Mouse (Mus musculus) retina, postnatal 1 day (tissue): ENCODE measurements around the gene Stard10.
A peak's percentile ranks its signal among the peaks of the same experiment; 100 is the strongest.

Experiments used
- DNase-seq: peaks from one replicate; pipeline ENCODE4 v3.0.0-alpha.2; 2012

Stard10 gene

DNA sequence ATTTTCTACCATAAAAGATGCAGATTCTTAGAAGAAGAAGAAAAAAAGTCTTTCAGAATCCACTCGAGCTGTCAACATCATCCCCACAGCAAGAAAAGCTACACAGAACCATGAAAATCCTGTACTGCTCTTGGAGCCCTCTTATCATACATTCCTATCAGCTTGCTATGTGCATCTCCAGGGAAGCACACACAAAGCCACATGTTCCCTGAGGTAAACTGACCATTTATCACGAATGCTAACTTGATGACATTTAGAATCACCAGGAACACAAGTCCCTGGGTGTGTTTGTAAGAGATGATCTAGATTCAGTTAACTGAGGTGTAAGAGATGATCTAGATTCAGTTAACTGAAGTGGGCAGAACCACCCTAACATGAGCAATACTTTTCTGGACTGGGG, 10.0 kb upstream of the Stard10 start:
- DNase-seq: no peak

DNA sequence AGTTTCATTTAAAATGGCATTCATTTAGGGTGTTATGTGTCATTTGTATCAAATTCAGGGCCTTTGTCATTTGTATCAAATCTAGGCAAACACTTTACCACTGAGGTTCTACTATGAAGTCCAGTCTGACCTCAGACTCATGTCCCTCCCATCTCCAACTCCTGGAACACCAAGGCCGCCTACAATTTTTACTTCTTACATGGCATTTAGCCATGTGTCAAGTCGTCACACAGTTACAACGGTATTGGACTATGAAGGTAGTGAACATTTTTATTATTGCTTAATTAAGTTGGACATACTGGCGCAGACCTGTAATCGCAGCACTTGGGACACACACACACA, 6.9 kb upstream of the Stard10 start:
- DNase-seq: no peak

DNA sequence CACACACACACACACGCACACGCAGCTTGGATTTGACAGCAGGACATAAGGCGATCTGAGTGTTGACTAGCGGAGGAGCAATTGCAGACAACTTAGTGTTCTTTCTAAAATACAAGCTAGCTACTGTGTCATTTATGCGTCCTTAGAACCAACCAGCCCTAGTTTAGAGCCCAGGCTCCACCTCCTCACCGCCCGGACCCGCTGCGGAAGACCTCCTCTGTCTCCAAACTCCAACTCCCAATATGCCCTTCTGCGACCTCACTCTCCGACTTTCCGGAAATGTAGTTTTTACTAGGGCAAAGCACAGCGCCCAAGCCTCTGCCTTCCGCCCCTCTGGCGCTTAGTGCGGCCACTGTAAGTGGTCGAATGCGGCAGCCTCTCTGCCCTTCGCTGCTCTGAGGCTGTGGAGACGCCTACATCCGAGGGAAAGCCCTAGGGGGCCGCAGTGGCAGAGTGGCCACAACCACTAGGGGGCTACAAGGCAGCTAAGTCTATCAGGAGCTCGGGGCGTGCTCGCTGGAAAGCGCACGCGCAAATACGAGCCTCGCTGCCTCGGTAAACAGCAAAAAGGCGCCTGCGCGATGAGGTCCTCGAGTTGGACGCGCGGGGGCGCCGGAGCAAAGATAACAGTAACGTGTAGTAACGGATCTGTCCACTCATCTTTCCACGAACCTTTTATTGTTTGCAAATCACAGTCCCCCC, 6.4 kb upstream of the Stard10 start:
- DNase-seq: peak; percentile 99

DNA sequence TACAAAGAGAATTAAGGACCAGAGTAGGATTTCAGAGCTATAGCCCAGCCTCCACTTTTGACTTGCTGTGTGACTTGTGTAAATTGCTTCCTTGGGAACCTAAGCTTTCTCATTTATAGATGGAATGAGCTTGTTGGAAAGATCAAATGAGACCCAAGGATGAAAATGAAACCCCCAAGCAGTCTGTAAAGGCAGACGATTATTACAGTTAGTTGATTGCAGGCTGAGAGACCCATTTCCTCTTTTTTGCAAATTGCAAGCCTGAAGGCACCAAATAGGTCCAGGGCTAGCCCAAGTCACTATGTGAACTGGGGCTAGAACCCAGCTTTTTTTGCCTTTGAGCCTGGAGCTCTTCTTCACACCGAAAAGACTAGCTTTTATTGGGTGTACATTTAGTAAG, 5.8 kb upstream of the Stard10 start:
- no peak for DNase-seq

DNA sequence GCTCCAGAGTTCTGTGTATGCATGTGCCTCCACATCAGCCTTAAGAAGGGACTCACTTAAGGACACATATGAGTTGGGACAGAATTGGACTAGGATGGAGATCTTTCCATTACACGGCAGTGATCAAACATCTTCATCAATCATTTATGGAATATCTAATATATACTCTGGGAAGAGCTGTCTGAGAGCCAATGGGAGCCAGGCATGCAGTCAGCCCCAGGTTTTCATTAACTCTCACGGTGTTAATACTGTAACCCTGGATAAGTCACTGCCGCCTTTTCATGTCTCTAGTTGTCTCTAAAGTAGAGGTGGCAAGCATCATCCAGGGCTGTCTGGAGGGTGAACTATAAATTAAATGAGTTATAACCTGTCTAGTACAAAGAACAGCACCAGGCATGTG, 3.9 kb upstream of the Stard10 start:
- DNase-seq: no peak

DNA sequence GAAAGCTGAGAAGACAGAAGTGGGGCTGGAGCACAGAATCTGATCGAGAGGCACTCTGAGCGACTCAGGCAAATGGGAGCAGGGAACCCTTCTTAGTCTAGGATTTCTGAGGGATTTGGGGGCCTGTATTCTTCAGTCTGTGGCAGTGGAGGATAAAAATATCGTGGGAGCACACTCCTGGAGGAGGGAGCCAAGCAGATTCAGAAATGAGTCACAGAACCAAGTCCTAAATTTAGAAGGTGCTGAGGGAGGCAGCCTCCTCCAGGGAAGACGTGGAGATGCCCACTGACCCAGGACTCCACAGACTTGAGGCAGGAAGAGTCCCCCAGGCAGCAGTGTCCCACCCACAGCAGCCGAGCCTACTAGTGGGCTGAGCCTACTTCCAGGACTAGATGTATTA, 2.5 kb upstream of the Stard10 start:
- DNase-seq: no peak

DNA sequence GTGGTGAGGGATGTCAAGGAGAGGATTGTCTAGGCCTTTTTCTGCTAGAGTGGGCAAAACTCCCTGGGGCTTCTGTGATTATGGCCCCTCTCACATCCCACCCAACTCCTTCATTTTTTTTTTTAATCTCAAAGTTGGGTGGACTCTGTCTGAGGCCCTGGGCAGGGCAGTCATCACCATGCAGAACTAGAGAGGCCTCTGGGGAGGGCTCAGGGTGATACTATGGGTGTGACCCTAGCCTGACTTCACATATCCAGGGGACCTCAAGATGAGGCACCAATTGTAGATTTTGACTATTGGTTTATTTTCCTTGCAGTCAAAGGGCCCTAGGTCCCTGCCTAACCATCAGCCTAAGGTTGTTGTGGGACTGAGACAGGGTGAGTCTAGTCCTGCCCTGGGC, 1.2 kb upstream of the Stard10 start:
- no peak for DNase-seq

DNA sequence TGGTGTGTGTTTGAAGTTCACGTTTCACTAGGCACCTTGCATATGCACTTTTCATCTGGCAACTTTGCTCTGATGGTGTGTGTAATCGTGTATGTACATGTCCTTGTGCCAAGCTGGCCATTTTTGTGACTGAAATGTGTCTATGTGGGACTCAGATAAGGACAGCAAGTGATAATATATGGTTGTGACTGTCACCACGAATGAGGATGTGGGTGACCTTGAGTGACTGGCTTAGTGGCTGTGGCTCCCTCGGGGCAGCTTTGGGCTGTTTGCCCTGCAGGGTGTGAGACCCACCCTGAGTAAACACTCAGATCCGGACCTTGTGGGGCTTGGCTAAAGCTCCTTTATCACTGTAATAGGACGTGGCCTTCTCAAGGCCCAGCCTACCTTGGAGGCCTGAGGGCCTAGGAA, 290 bp upstream of the Stard10 start:
- no peak for DNase-seq

DNA sequence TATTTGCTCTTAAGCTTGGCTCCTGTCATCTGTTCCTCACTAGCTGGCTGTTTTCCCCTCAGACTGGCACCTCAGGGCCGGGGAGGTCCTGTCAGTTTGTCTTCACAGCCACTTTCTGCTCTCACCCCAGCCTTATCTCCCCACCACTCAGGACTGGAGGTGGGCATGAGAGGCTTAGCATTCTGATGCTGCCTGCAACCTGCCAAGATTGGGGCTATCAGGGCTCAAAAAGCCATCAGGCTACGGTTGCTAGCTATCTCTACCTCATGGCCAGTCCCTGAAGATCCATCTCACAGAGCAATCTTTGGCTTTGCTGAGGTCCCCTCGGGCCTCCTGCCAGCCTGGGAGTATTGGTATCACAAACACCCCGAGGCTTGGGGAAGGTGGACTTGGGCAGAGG, 2.0 kb downstream of the Stard10 start:
- DNase-seq: no peak

DNA sequence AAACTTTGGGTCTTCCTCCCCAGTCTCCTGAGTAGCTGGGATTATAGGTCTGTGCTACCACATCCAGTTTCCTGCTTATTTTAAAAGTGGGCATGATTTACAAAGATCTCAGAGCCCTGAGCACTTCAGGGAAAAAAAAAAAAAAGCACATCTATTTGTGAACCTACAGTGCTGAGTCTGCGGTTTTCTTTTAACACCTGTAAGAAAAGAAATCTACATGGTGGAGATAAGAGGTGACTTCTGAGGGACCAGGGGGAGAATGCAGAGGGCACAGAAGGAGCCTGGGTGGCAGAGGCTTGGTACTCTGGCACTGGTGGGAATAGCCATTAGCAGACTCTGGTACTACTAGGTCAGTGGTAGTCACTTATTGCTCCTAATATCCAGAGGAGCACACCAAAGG, 2.9 kb downstream of the Stard10 start:
- no peak for DNase-seq

DNA sequence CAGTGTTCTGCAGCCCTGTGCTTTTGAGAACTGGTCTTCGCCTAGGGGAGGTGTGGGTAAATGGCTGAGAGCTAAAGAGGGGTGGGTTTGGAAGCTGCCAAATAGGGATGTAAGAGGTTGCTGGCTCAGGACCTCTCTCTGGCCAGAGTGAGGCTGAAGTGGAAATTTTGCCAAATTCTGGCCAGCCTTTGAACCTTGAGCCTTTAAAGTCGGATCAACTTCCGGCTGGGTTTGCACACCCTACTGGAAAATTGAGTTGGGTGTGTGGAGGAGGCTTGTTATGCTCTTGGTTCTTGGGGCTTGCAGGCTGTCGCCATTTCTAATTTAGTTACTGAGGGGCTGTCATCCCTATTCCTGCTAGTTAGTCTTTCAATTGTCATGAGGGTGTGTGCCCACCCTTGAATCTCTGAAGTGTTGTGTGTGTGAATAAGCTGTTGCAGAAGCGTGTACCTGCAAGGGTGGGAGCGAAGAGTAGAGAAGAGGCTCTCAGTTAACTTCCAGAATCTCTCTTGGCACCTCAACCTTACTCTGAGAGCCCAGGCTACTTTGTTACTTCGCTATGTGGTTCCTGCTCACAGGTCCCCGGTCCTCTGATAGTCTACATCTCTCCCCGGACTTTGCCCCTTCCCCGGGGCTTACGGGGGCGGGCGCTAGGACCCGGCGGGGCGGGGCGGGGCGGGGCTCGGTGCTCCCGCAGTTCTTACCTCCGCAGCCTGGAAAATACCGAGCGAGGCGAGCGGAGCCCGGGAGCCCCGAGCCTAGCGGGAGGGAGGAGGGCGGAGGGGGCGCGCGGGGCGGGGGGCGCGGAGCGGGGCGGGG, 3.7 kb downstream of the Stard10 start:
- DNase-seq: peak; percentile 83

DNA sequence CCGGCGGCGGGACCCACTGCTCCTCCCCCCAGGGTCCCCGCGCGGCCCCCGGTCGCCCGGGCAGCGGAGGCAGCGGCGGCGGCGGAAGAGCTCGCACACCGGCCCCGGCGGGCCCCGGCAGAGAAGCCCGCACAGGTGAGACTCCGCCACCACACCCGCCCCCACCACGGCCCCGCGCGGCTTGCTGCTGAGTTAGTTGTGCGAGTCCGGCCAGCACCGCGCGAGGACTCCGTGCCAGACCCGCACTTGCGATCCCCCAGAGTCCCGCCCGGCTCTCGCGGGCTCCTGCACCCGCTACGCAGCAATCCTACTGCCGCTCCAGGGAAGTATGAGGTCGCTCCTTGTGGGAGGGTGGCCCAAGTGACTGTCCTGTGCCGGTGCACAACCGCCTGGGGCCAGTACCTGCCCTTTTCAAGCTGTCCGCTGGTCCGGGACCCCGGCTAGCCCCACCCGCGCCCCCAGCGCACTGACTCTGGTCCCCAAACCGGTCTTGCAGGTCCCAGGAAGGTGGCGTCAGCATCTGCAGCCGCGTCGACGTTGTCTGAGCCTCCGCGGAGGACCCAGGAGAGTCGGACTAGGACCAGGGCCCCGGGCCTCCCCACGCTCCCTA, 4.4 kb downstream of the Stard10 start:
- DNase-seq: peak; percentile 55

DNA sequence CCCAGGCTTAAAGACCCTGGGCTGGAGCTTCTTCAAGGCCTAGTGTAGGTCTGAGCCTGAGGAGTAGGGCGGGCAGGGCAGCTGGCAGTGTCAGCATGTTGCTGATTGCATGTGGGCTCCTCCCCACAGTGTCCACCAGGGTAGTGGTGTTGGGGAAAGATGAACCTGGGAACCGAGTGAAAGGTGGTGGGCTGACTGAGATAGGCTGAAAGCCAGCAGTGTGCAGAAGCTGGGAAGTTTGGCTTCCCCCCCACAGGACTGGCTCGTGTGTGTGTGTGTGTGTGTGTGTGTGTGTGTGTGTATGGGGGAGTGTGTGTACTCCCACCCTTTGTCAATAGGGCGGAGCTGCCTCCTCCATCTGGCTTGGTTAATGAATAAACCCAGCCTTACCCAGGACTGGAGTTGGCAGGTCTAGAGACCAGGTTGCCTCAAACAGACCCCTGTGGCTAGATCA, 6.3 kb downstream of the Stard10 start:
- no peak for DNase-seq

DNA sequence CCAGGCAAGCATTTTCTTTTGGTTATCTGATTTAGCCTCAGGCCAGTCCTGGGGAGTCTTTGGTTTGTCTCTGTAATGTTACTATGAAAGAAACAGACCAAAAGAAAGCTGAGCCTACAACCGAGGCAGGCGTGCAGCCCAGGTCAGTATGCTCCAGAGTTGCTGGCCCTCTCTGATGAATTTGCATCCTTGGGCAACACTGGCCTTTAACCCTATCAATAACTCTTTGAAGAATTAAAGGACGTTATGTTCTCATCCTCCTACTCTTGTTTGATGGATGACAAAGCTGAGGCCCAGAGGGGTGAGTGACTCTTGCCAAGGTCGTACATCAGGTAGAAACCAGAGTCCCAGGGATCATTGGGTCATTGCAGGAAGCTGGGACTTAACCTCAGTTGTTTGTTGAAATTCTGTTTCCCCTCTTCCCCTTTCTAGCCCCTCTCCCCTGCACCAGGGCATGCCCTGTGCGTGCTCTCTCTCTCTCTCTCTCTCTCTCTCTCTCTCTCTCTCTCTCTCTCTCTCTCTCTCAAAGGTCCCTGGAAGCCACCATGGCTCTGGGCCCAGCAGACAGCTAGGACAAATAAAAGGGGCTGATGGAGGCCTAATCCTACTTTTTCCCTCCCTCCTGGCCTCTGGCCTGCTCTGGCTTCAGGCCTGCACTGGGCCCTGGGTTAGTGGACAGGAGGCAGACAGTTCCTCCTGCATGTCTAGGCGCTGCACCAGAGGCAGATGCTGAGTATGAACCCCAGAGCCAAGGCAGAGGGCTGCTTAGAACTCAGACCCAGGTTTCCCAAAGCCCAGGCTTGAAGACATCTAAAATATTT, 7.5 kb downstream of the Stard10 start:
- no peak for DNase-seq

DNA sequence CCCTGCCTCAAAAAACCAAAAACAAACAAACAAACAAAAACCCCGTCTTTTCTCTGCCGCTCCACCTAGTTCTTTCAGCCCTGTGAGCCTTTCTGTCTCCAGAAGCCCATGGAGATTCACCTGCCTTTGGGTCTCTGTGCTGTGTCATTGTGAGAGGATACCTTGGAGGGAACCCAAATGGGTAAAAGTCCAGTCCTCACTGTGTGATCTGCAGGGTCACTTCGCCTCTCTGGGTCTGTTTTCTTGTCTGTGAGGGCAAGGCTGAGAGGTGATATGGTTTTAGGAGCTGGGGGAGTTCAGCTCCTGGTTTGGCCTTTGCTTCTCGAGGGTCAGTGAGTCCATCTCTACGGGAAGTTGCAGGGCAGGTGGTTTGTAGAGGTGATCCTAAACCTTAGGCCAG, 9.1 kb downstream of the Stard10 start:
- DNase-seq: no peak

DNA sequence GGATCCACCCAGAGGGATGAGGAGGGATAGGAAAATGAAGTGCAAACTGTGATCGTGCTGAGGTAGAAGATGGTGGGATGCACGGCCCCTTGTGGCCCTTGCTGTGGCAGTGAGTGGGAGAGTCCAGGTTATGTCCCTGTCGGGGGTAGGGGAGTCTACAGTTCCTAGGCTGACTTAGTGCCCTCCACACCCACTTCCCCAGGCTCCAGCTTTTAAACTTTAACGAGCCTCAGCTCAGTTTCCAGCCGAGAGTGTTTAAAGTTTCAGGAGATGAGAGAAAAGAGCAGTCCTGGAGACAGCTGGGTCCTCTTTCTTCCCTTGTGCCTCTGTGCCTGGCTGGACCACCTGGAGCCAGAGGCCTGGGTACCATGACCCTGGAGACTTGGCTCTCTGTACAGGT, 10.4 kb downstream of the Stard10 start:
- DNase-seq: no peak

DNA sequence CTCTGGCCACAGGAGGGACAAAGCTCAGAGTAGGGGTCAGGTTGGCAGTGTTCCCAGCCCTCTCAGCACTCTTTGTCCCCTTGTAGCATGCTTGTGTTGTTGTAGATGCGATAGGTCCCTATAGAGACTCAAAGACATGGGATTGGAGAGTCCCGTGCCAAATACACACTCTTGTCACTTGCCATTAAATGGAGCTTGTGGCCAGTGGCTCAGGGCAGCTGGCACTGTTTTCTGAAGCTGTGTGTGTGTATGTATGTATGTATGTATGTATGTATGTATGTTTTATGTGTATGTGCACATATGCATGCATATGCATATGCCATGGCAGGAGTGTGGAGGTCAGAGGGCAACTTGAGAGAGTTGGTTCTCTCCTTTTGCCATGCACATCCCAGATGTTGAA, 10.9 kb downstream of the Stard10 start:
- no peak for DNase-seq

DNA sequence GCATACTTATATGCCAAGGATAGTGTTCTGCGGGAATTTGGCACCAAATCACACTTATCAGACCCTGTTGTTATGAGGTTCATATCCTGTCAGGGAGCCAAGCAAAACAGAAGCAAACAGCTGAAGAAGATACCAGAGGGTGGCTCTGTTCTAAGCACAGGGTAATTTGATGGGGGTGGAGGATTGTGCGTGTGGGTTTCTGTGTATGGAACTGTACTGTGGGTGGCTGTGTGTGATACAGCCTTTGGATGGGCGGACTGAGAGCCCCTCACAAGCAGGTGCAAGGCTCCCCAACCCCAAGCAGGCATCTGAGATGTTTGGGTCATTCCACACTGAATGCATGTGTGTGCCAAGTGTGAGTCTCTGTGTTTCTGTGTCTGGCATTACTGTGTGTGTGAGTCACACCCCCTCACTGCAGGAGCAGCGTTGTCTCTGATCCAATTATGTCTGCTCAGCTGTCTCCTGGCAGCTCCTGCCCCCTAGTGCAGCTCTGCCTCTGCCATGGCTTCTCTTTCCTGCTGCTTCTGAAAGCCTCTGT, 11.8 kb downstream of the Stard10 start:
- peak; percentile 66 for DNase-seq

DNA sequence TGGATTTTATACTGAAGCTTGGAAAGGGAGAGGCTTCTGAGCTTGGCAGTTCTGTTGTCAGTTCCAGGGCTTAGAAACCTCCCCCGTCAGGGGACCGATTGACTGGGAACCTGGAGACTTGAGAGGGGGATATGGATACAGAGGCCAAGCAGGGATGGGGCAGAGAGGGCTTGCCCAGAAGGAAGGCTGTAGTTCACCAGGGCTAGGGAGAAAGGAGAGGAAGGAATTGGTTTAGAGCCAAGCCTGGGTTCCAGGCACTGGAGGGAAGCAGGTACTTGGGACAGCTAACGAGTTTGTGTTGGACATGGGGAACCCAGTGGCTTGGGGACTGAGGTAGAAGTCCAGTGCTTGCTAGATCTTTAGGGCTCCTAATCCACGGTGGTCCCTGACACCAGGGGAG, 12.7 kb downstream of the Stard10 start:
- DNase-seq: no peak

DNA sequence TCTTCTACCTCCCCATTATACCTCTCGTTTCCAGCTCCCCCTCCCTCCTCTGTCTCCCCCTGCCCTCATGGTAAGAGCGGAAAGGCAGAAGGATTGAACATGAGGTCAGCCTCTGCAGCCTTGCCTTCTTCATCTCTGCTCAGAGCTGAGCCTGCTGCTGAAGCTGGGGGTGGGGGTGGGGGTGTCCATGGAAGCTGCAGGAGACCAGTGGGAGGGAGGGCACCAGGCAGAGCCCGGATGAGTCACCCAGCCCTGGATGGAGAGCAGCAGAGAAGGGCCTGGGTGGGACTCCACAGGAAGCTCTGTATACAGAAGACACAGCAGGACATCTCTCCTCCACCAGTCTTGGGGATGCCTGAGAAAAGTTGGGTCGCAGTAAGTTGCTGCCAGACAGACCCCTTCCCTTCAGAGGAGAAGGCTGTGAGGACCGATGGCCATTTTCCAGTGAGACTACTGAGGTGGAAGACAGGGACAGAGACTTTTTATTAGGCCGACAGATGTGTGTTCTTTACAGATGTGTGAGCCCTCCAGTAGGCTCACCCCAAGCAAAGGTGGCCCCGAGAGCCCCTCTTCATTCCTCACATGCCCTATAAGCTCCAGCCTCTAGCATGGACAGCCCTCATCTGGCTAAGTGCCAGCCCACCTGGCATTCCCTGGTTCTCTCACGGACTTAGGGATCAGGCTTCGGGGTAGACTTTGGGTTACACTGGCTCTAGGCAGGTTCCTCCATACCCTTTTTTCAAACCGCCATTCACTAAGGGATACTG, 13.4 kb downstream of the Stard10 start:
- no peak for DNase-seq

DNA sequence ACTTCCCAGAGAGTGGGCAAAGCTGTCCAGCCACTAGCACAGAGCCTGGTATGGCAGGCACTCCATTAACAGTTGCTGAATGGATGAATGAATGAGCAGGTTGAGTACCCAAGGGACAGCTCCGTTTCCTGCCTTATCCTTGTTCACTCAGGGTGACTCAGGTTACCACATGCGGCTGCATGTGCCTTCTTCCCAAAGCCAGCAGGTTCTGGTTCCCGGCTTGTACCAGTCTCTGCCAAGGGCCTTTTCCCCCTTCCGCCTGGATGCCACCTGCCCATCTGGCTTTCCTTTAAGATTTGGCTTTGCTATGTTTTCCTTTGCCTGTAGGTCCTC, 13.9 kb downstream of the Stard10 start:
- no peak for DNase-seq

DNA sequence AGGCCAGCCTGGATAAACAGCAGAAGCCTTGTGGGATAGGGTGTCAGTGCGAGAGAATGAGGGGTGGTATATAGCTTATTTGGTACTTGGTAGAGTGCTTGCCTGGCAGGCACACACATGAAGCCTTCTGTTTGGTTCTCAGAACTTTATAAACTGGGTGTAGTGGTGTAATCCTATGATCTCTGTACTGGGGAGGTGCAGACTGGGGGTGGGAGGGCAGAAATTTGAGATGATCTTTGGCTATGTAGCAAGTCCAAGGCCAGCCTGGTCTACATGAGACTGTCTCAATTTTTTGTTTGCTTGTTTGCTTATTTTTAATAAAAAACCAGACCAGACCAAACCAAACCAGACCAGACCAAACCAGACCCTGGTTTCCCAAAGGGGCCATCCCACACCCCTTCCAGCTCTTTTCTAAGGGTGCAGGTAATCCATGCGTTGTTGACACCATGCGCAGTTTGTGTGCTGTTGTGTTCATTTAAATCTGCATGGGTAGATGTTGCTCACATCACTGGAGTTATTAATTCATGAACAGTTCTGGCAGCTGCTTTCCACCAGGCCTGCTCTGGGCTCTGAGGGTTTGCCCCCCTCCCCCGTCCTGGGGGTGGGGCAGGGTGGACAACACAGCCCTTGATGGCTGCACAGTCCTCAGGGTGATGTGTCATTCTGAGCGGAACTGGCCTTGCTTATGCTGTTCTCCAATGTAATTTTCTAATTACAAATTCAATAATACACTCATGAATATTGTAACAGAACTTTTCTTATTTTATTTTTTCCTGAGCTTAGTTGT, 15.4 kb downstream of the Stard10 start:
- no peak for DNase-seq
